Mouse (Mus musculus) spleen, postnatal 4 days (tissue): ENCODE data around the gene Maz.

Experiments
- DNase-seq, 2 experiments: peaks; one replicate each; pipeline ENCODE4 v3.0.0; 2022; ENCODE audit warnings: low spot score in 2 of 2

Maz gene

GRCm38 (mm10) chr7:127021563-127022527 lies 5.0 kb downstream of the Maz start:
- DNase-seq, result peak in 1 of 2 experiments; percentile 69

GRCm38 (mm10) chr7:127020901-127021562 lies 5.8 kb downstream of the Maz start, which contains the start of the genes Gm42742 and Prrt2:
Gene Gm42742, minus strand, starts transcription at chr7:127021097.
Gene Prrt2, minus strand, starts transcription at chr7:127021211.
- DNase-seq, result peak; percentile 42 to 74

- no peak for DNase-seq
These were observed 6.3 kb downstream of the Maz start for GRCm38 (mm10) chr7:127020491-127020890.

- DNase-seq, result no peak
These were observed 6.8 kb downstream of the Maz start for GRCm38 (mm10) chr7:127020031-127020430.

- DNase-seq, result no peak
These were observed 7.4 kb downstream of the Maz start for GRCm38 (mm10) chr7:127019306-127019960.

GRCm38 (mm10) chr7:127018416-127019305 lies 8.2 kb downstream of the Maz start:
- DNase-seq, result peak in 1 of 2 experiments; percentile 72

- no peak for DNase-seq
These were observed 8.9 kb downstream of the Maz start for GRCm38 (mm10) chr7:127017950-127018345.

- peak; percentile 97 to 99 for DNase-seq
These were observed 9.6 kb downstream of the Maz start, which contains the start of gene Pagr1a for GRCm38 (mm10) chr7:127016971-127017949. Gene Pagr1a, minus strand, starts transcription at chr7:127017352.

- no peak for DNase-seq
These were observed 10.3 kb downstream of the Maz start for GRCm38 (mm10) chr7:127016486-127016938.

GRCm38 (mm10) chr7:127016481-127016485 lies 10.6 kb downstream of the Maz start, which contains the start of gene Pagr1b:
Gene Pagr1b, minus strand, starts transcription at chr7:127016484.
- no peak for DNase-seq

- peak in 1 of 2 experiments; percentile 40 for DNase-seq
These were observed 10.8 kb downstream of the Maz start for GRCm38 (mm10) chr7:127016081-127016480.

- no peak for DNase-seq
These were observed 11.8 kb downstream of the Maz start for GRCm38 (mm10) chr7:127014993-127015392.

- peak; percentile 48 to 76 for DNase-seq
These were observed 12.5 kb downstream of the Maz start, which contains the start of gene Mvp for GRCm38 (mm10) chr7:127014320-127014719. Gene Mvp, minus strand, starts transcription at chr7:127014621.

GRCm38 (mm10) chr7:127013385-127013784 lies 13.5 kb downstream of the Maz start:
- no peak for DNase-seq

GRCm38 (mm10) chr7:127012845-127013244 lies 14.0 kb downstream of the Maz start:
- no peak for DNase-seq

- DNase-seq, result no peak
These were observed 14.5 kb downstream of the Maz start for GRCm38 (mm10) chr7:127012374-127012773.

GRCm38 (mm10) chr7:127011717-127012116 lies 15.1 kb downstream of the Maz start:
- DNase-seq, result no peak

GRCm38 (mm10) chr7:127011051-127011450 lies 15.8 kb downstream of the Maz start:
- DNase-seq, result no peak

GRCm38 (mm10) chr7:127009307-127010085 lies 17.3 kb downstream of the Maz start:
- DNase-seq, result no peak
